Mouse (Mus musculus) midbrain, embryonic 13.5 days (tissue): ENCODE measurements at regions not wholly inside any gene's neighbourhood (a gene's known extent, or its start where the extent isn't known, plus 50 kb on each side); places are given as distances from the start of the nearest gene placed in this dataset.
A peak's percentile ranks its signal among the peaks of the same experiment; 100 is the strongest.

Source experiments
- ATAC-seq: fragments of 200-750 bp; cut with Nextera tagmentation; 2 replicates; pipeline ENCODE4 v1.8.0; 2017; ENCODE audit warnings: mild to moderate bottlenecking, moderate TSS enrichment, moderate library complexity
- H3K27ac ChIP-seq: fragments of 300-500 bp; sonication (generic); 2 replicates; pipeline ENCODE4 v1.5.1; 2015; ENCODE audit warnings: inconsistent platforms, mild to moderate bottlenecking, moderate library complexity
- H3K27me3 ChIP-seq: fragments of 300-500 bp; sonication (generic); 2 replicates; pipeline ENCODE4 v1.6.1; 2015; ENCODE audit warnings: mild to moderate bottlenecking, inconsistent platforms
- H3K36me3 ChIP-seq: fragments of 300-500 bp; sonication (generic); 2 replicates; pipeline ENCODE4 v1.6.1; 2015; ENCODE audit warnings: mild to moderate bottlenecking, inconsistent platforms
- H3K4me1 ChIP-seq: fragments of 300-500 bp; sonication (generic); replicated peaks from 2 replicates; pipeline ENCODE4 v1.6.1; 2015; ENCODE audit warnings: inconsistent platforms
- H3K4me2 ChIP-seq: fragments of 300-500 bp; sonication (generic); replicated peaks from 2 replicates; pipeline ENCODE4 v1.6.1; 2015; ENCODE audit warnings: moderate library complexity, mild to moderate bottlenecking, inconsistent platforms
- H3K4me3 ChIP-seq: fragments of 300-500 bp; sonication (generic); replicated peaks from 2 replicates; pipeline ENCODE4 v1.5.1; 2015; ENCODE audit warnings: mild to moderate bottlenecking, inconsistent platforms
- H3K9ac ChIP-seq: fragments of 300-500 bp; sonication (generic); replicated peaks from 2 replicates; pipeline ENCODE4 v1.6.1; 2015; ENCODE audit warnings: mild to moderate bottlenecking, inconsistent platforms
- H3K9me3 ChIP-seq: fragments of 300-500 bp; sonication (generic); 2 replicates; pipeline ENCODE4 v1.6.1; 2016; ENCODE audit warnings: mild to moderate bottlenecking, inconsistent platforms
- WGBS: fragments of 180-500 bp; shearing (Covaris S2); methylation state at CpG from one replicate; pipeline ENCODE4 v1.1.7; 2015; 5-methylcytosine and 5-hydroxymethylcytosine counted together

GRCm38 (mm10) chr12:97218445-97218844 lies 1040.8 kb downstream of the Galc start:
- no peak for ATAC-seq
- no peaks in the 10 kb centered on the region for H3K27me3 ChIP-seq
- no peaks in the 10 kb centered on the region for H3K9me3 ChIP-seq
- no peak overlapping the region for H3K4me3 ChIP-seq
- no peaks in the 10 kb centered on the region for H3K36me3 ChIP-seq
- no peaks in the 10 kb centered on the region for H3K4me1 ChIP-seq
- H3K27ac ChIP-seq: no peak overlapping the region
- 80% methylated on average over 2 of the region's 2 CpGs for WGBS
- H3K4me2 ChIP-seq: no peak overlapping the region
- no peak overlapping the region for H3K9ac ChIP-seq

GRCm38 (mm10) chr12:97217608-97218007 lies 1041.7 kb downstream of the Galc start:
- WGBS: 92% methylated on average over 7 of the region's 7 CpGs
- no peaks in the 10 kb centered on the region for H3K4me1 ChIP-seq
- no peaks in the 10 kb centered on the region for H3K27me3 ChIP-seq
- no peak overlapping the region for H3K4me2 ChIP-seq
- no peaks in the 10 kb centered on the region for H3K9me3 ChIP-seq
- H3K36me3 ChIP-seq: no peaks in the 10 kb centered on the region
- H3K9ac ChIP-seq: no peak overlapping the region
- no peak for ATAC-seq
- no peak overlapping the region for H3K4me3 ChIP-seq
- no peak overlapping the region for H3K27ac ChIP-seq

GRCm38 (mm10) chr12:97203636-97204389 lies 1055.4 kb downstream of the Galc start:
- WGBS: 65% methylated on average over 3 of the region's 3 CpGs
- no peak overlapping the region for H3K27ac ChIP-seq

GRCm38 (mm10) chr12:97161853-97162252 lies 1097.4 kb downstream of the Galc start:
- Histone ChIP-seq H3K4me2 (no peak overlapping the region), H3K27ac (no peak overlapping the region), H3K9me3 (no peaks in the 10 kb centered on the region), H3K36me3 (no peaks in the 10 kb centered on the region), H3K27me3 (no peaks in the 10 kb centered on the region), H3K4me1 (no peaks in the 10 kb centered on the region), H3K9ac (no peak overlapping the region), H3K4me3 (no peak overlapping the region)
- ATAC-seq: 0 out of 2 replicates have a peak, but pooled peaks have one; percentile 11

More at GRCm38 (mm10) chr12:97203636-97204389, 1055.4 kb downstream of the Galc start:
- no peaks in the 10 kb centered on the region for H3K27me3 ChIP-seq
- H3K9me3 ChIP-seq: no peaks in the 10 kb centered on the region
- H3K36me3 ChIP-seq: no peaks in the 10 kb centered on the region
- H3K9ac ChIP-seq: no peak overlapping the region
- H3K4me2 ChIP-seq: no peak overlapping the region
- ATAC-seq: no peak
- H3K4me1 ChIP-seq: no peaks in the 10 kb centered on the region
- H3K4me3 ChIP-seq: no peak overlapping the region

GRCm38 (mm10) chr12:97161429-97161828 lies 1097.8 kb downstream of the Galc start:
- 64% methylated on average over 9 of the region's 9 CpGs for WGBS
- no peak overlapping the region for H3K4me3 ChIP-seq
- H3K9ac ChIP-seq: no peak overlapping the region
- H3K9me3 ChIP-seq: no peaks in the 10 kb centered on the region
- H3K4me1 ChIP-seq: no peaks in the 10 kb centered on the region
- no peaks in the 10 kb centered on the region for H3K27me3 ChIP-seq
- H3K36me3 ChIP-seq: no peaks in the 10 kb centered on the region
- no peak overlapping the region for H3K27ac ChIP-seq
- 0 out of 2 replicates have a peak, but pooled peaks have one; percentile 27 for ATAC-seq
- no peak overlapping the region for H3K4me2 ChIP-seq

GRCm38 (mm10) chr12:97158332-97158731 lies 1100.9 kb downstream of the Galc start:
- Histone ChIP-seq H3K9me3 (no peaks in the 10 kb centered on the region), H3K4me1 (no peaks in the 10 kb centered on the region), H3K36me3 (no peaks in the 10 kb centered on the region), H3K27ac (no peak overlapping the region), H3K9ac (no peak overlapping the region), H3K4me3 (no peak overlapping the region), H3K4me2 (no peak overlapping the region), H3K27me3 (no peaks in the 10 kb centered on the region)
- ATAC-seq: no peak
- whole genome bisulfite sequencing: 80% methylated on average over 4 of the region's 4 CpGs

- no peak overlapping the region for H3K4me2 ChIP-seq
- no peaks in the 10 kb centered on the region for H3K4me1 ChIP-seq
- no peak for ATAC-seq
- H3K27me3 ChIP-seq: no peaks in the 10 kb centered on the region
- no peak overlapping the region for H3K4me3 ChIP-seq
- H3K9me3 ChIP-seq: no peaks in the 10 kb centered on the region
- H3K36me3 ChIP-seq: no peaks in the 10 kb centered on the region
- H3K27ac ChIP-seq: no peak overlapping the region
- no peak overlapping the region for H3K9ac ChIP-seq
Measured at GRCm38 (mm10) chr12:97157748-97158147, 1101.5 kb downstream of the Galc start.

- Histone ChIP-seq H3K9me3 (no peaks in the 10 kb centered on the region), H3K9ac (no peak overlapping the region), H3K27me3 (no peaks in the 10 kb centered on the region), H3K27ac (no peak overlapping the region), H3K36me3 (no peaks in the 10 kb centered on the region), H3K4me1 (no peaks in the 10 kb centered on the region), H3K4me2 (no peak overlapping the region), H3K4me3 (no peak overlapping the region)
- whole genome bisulfite sequencing: 86% methylated on average over 3 of the region's 3 CpGs
- ATAC-seq: no peak
Measured at GRCm38 (mm10) chr12:97156499-97157110, 1102.7 kb downstream of the Galc start.

- no peak overlapping the region for H3K4me3 ChIP-seq
- H3K4me1 ChIP-seq: no peaks in the 10 kb centered on the region
- 61% methylated on average over 3 of the region's 3 CpGs for WGBS
- H3K9me3 ChIP-seq: no peaks in the 10 kb centered on the region
- H3K27ac ChIP-seq: no peak overlapping the region
- no peak overlapping the region for H3K9ac ChIP-seq
- no peak for ATAC-seq
- no peaks in the 10 kb centered on the region for H3K27me3 ChIP-seq
- no peak overlapping the region for H3K4me2 ChIP-seq
- no peaks in the 10 kb centered on the region for H3K36me3 ChIP-seq
Measured at GRCm38 (mm10) chr12:97142720-97143119, 1116.5 kb downstream of the Galc start.

GRCm38 (mm10) chr12:97137924-97138323 lies 1121.3 kb downstream of the Galc start:
- H3K4me3 ChIP-seq: no peak overlapping the region
- H3K27ac ChIP-seq: no peak overlapping the region
- no peaks in the 10 kb centered on the region for H3K9me3 ChIP-seq
- H3K27me3 ChIP-seq: no peaks in the 10 kb centered on the region
- H3K4me1 ChIP-seq: no peaks in the 10 kb centered on the region
- no peak for ATAC-seq
- no peaks in the 10 kb centered on the region for H3K36me3 ChIP-seq
- no peak overlapping the region for H3K9ac ChIP-seq
- 84% methylated on average over 7 of the region's 7 CpGs for WGBS
- no peak overlapping the region for H3K4me2 ChIP-seq

- Histone ChIP-seq H3K36me3 (no peaks in the 10 kb centered on the region), H3K27me3 (no peaks in the 10 kb centered on the region), H3K4me2 (no peak overlapping the region), H3K4me3 (no peak overlapping the region), H3K9me3 (no peaks in the 10 kb centered on the region), H3K9ac (no peak overlapping the region), H3K27ac (no peak overlapping the region), H3K4me1 (no peaks in the 10 kb centered on the region)
- no peak for ATAC-seq
Measured at GRCm38 (mm10) chr12:97130276-97130675, 1129.0 kb downstream of the Galc start.

- no peak overlapping the region for H3K4me2 ChIP-seq
- 56% methylated on average over 2 of the region's 2 CpGs for WGBS
- H3K4me3 ChIP-seq: no peak overlapping the region
- no peaks in the 10 kb centered on the region for H3K9me3 ChIP-seq
- H3K27ac ChIP-seq: no peak overlapping the region
- no peak overlapping the region for H3K9ac ChIP-seq
- no peaks in the 10 kb centered on the region for H3K27me3 ChIP-seq
- H3K4me1 ChIP-seq: no peaks in the 10 kb centered on the region
- no peaks in the 10 kb centered on the region for H3K36me3 ChIP-seq
- ATAC-seq: peak; percentile 63; the same call in 1 of the 2 replicates
Measured at GRCm38 (mm10) chr12:97090577-97091214, 1168.6 kb downstream of the Galc start.
